Mouse (Mus musculus) hindbrain, embryonic 14.5 days (tissue): ENCODE measurements around the gene Zdhhc21. TPM values are rescaled to one million over a fixed set of nuclear protein-coding genes. Genes with fewer than 3 reads are reported as not detected.

Experiments
- ATAC-seq: fragments of 200-750 bp; cut with Nextera tagmentation; 2 replicates; pipeline ENCODE4 v1.8.0; 2017; ENCODE audit warnings: moderate number of reproducible peaks, mild to moderate bottlenecking, moderate TSS enrichment, moderate library complexity; ENCODE audit not compliant: low FRiP score
- DNase-seq: peaks from one replicate; pipeline ENCODE4 v3.0.0-alpha.2; 2015; ENCODE audit warnings: low spot score
- H3K27ac ChIP-seq: fragments of 300-500 bp; sonication (generic); 2 replicates; pipeline ENCODE4 v1.5.1; 2014; ENCODE audit warnings: mild to moderate bottlenecking, moderate library complexity
- H3K27me3 ChIP-seq: fragments of 300-500 bp; sonication (generic); 2 replicates; pipeline ENCODE4 v1.6.1; 2014; ENCODE audit warnings: mild to moderate bottlenecking, low read length, mixed read lengths; ENCODE audit not compliant: control insufficient read depth, insufficient read depth
- H3K36me3 ChIP-seq: fragments of 300-500 bp; sonication (generic); replicated peaks from 2 replicates; pipeline ENCODE4 v1.6.1; 2014; ENCODE audit not compliant: control insufficient read depth, insufficient read depth
- H3K4me1 ChIP-seq: fragments of 300-500 bp; sonication (generic); replicated peaks from 2 replicates; pipeline ENCODE4 v1.6.1; 2014; ENCODE audit warnings: antibody characterized with exemption, low read length, mixed read lengths; ENCODE audit not compliant: control insufficient read depth, insufficient read depth
- H3K4me2 ChIP-seq: fragments of 300-500 bp; sonication (generic); replicated peaks from 2 replicates; pipeline ENCODE4 v1.6.1; 2014; ENCODE audit warnings: mild to moderate bottlenecking, moderate library complexity
- H3K4me3 ChIP-seq: fragments of 300-500 bp; sonication (generic); replicated peaks from 2 replicates; pipeline ENCODE4 v1.5.1; 2014; ENCODE audit warnings: mild to moderate bottlenecking, low read length
- H3K9ac ChIP-seq: fragments of 300-500 bp; sonication (generic); 2 replicates; pipeline ENCODE4 v1.6.1; 2014
- H3K9me3 ChIP-seq: fragments of 300-500 bp; sonication (generic); 2 replicates; pipeline ENCODE4 v1.6.1; 2016; ENCODE audit warnings: low read length; ENCODE audit not compliant: control insufficient read depth
- WGBS: fragments of 180-500 bp; shearing (Covaris S2); extraction: QIAGEN DNeasy Blood & Tissue Kit; methylation state at CpG from one replicate; pipeline ENCODE4 v1.1.7; 2014; 5-methylcytosine and 5-hydroxymethylcytosine counted together
- polyA plus RNA-seq: library from polyadenylated mRNA; unstranded; fragments of >200 nt; fragmentation: Nextera tagmentation; extraction: Ambion mirVana; gene quantifications from 2 replicates; pipeline ENCODE4 v1.2.1, GENCODE M21; 2014

The Zdhhc21 gene
- polyA plus RNA-seq, 1 experiment from 2014 or later = 16.8 TPM

DNA sequence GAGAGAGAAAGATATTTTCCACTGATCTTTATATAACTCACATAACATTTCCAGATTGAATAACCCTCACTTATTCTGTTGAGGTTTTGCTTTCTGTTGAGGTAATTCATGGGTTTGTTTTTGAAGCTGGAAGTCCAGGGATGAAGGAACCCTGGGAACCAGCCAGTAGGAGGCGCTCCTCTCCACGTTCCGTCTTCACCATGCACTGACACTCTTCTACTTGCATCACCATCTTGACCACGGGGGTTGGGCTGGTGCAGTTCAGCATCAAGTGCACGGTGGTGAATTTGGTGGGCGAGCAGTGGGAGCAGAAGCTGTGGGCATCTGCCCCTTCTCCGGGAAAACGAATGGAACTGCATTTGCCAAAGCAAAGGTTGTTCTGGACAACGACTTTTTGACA lies 22.7 kb upstream of the Zdhhc21 start:
- Histone ChIP-seq H3K9me3 (no peaks in the 10 kb centered on the region), H3K4me2 (no peak overlapping the region), H3K4me1 (no peaks in the 10 kb centered on the region), H3K36me3 (no peaks in the 10 kb centered on the region), H3K9ac (no peak overlapping the region), H3K27ac (no peak overlapping the region), H3K4me3 (no peak overlapping the region), H3K27me3 (no peaks in the 10 kb centered on the region)
- no peak for ATAC-seq
- WGBS = 88% methylated on average over 9 of the region's 9 CpGs
- no peak for DNase-seq

GRCm38 (mm10) chr4:82881366-82881765 lies 21.6 kb upstream of the Zdhhc21 start:
- no peak overlapping the region for H3K27ac ChIP-seq
- no peak overlapping the region for H3K4me2 ChIP-seq
- H3K9me3 ChIP-seq = no peaks in the 10 kb centered on the region
- H3K4me3 ChIP-seq = no peak overlapping the region
- no peak overlapping the region for H3K9ac ChIP-seq
- no peak for ATAC-seq
- no peak for DNase-seq
- 87% methylated on average over 3 of the region's 3 CpGs for WGBS
- no peaks in the 10 kb centered on the region for H3K36me3 ChIP-seq
- no peaks in the 10 kb centered on the region for H3K27me3 ChIP-seq
- H3K4me1 ChIP-seq = no peaks in the 10 kb centered on the region

DNA sequence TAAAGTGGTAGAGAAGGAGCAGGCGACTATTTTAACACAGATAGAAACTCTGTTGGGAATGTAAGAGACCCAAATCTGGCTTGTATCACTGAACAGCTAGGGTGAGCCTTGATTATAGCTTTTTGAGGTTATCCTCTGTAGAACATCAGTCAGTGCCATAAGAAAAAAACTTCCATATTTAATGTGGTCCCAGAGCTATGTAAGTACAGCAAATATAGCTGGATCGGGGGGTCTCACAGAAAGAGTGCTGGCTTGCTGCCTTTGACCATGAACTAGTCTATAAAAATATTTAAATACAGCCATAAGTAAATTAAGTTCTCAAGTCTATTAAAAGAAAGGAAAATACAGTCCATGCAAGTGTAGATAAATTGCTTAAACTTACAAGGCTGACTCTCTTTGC lies 20.5 kb upstream of the Zdhhc21 start:
- Histone ChIP-seq H3K36me3 (no peaks in the 10 kb centered on the region), H3K9me3 (no peaks in the 10 kb centered on the region), H3K4me1 (no peaks in the 10 kb centered on the region), H3K27me3 (no peaks in the 10 kb centered on the region), H3K9ac (no peak overlapping the region), H3K4me2 (no peak overlapping the region), H3K27ac (no peak overlapping the region), H3K4me3 (no peak overlapping the region)
- ATAC-seq (no peak), DNase-seq (no peak)
- WGBS = 87% methylated on average over 2 of the region's 2 CpGs

DNA sequence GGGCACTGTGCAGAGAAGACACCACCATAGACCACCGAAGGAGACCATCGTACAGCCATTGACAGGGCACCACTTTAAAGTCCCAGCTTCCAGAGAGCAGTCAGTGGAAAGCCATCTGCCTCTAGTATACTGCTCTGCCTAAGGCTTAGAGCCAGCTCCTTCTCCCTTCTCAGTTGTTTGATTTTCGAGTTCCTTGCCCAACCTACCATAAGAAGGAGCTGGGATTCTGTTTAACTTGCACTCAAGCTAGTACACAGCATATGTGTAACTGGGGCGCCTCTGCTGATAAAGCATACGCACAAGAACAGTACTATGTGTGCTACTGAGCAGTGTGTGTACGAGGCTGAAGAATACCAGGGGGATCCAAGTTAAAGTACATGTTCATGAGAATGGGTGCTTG lies 19.4 kb upstream of the Zdhhc21 start:
- ATAC-seq (no peak), DNase-seq (no peak)
- H3K4me2 ChIP-seq = no peak overlapping the region
- H3K27me3 ChIP-seq = no peaks in the 10 kb centered on the region
- H3K27ac ChIP-seq = no peak overlapping the region
- H3K4me3 ChIP-seq = no peak overlapping the region
- no peaks in the 10 kb centered on the region for H3K4me1 ChIP-seq
- no peaks in the 10 kb centered on the region for H3K9me3 ChIP-seq
- WGBS = 88% methylated on average over 6 of the region's 6 CpGs
- no peak overlapping the region for H3K9ac ChIP-seq
- no peaks in the 10 kb centered on the region for H3K36me3 ChIP-seq

GRCm38 (mm10) chr4:82876656-82877055 lies 16.9 kb upstream of the Zdhhc21 start:
- Histone ChIP-seq H3K4me1 (no peaks in the 10 kb centered on the region), H3K9ac (no peak overlapping the region), H3K4me3 (no peak overlapping the region), H3K27ac (no peak overlapping the region), H3K36me3 (no peaks in the 10 kb centered on the region), H3K27me3 (no peaks in the 10 kb centered on the region), H3K9me3 (no peaks in the 10 kb centered on the region), H3K4me2 (no peak overlapping the region)
- DNase-seq (no peak), ATAC-seq (no peak)
- 85% methylated on average over 2 of the region's 2 CpGs for WGBS

DNA sequence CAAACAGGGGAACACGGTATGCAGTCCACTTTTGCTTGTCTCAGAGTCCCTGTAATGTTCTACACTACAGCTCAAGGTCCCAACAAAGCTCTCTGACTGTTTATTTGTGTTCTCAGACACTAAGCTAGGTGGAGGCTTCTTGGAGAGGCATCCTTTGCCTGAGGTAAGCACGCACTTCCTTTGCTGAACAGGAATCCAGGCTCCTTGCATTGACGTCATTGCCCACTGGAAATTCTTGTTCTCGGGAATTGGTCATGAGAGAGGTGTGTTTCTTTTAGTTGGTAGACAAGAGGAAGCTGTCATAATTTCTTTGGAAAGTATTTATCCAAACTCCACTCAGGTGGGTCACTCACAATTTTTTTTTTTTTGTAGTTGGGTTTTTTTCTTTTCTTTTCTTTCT lies 15.8 kb upstream of the Zdhhc21 start:
- Histone ChIP-seq H3K27ac (no peak overlapping the region), H3K4me1 (no peaks in the 10 kb centered on the region), H3K4me3 (no peak overlapping the region), H3K4me2 (no peak overlapping the region), H3K9ac (no peak overlapping the region), H3K36me3 (no peaks in the 10 kb centered on the region), H3K9me3 (no peaks in the 10 kb centered on the region), H3K27me3 (no peaks in the 10 kb centered on the region)
- 75% methylated on average over 4 of the region's 4 CpGs for WGBS
- DNase-seq (no peak), ATAC-seq (no peak)

DNA sequence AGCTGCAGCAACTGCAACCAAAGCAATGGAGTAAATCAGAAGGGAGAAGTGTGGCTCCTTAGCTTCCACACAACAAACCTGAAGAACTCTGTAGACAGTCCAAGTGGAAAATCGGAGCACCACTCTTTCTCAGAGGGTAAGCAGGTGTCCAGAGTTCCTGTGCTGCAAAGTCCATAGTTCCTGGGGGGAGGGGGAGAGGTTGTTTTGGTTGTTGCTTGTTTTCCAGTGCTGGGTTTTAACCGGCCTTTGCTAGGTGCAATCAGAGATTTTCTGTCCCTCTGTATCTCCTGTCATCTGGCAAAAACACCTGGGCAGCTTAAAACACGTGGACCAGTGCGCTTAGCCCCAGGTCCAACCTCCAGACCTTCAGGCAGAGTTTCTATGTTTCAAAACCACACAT lies 15.0 kb upstream of the Zdhhc21 start:
- Histone ChIP-seq H3K27me3 (no peaks in the 10 kb centered on the region), H3K4me2 (no peak overlapping the region), H3K27ac (no peak overlapping the region), H3K36me3 (no peaks in the 10 kb centered on the region), H3K9ac (no peak overlapping the region), H3K4me3 (no peak overlapping the region), H3K9me3 (no peaks in the 10 kb centered on the region), H3K4me1 (no peaks in the 10 kb centered on the region)
- ATAC-seq (no peak), DNase-seq (no peak)
- 66% methylated on average over 4 of the region's 4 CpGs for WGBS

DNA sequence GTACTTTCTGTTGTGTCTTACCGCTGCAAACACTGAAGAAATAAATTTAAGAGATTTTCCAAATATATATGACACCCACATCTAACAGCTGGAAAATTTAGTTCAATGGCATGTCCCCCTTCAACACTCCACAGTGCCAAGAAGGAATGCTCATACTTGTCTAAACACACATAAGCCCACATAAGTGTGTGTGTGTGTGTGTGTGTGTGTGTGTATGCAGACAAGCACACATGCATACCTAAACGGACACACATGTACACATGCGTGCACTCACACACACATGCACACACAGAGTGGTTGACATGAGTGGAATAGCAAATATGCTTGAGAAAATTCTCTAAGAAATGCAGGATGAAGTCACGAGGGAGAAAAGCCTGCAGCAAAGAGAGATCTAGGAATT lies 12.8 kb upstream of the Zdhhc21 start:
- no peak overlapping the region for H3K9ac ChIP-seq
- no peaks in the 10 kb centered on the region for H3K9me3 ChIP-seq
- no peaks in the 10 kb centered on the region for H3K27me3 ChIP-seq
- H3K4me1 ChIP-seq = no peaks in the 10 kb centered on the region
- WGBS = 77% methylated on average over 4 of the region's 4 CpGs
- H3K27ac ChIP-seq = no peak overlapping the region
- DNase-seq = no peak
- no peak for ATAC-seq
- no peaks in the 10 kb centered on the region for H3K36me3 ChIP-seq
- H3K4me2 ChIP-seq = no peak overlapping the region
- H3K4me3 ChIP-seq = no peak overlapping the region

GRCm38 (mm10) chr4:82872121-82872520 lies 12.4 kb upstream of the Zdhhc21 start:
- H3K27ac ChIP-seq = no peak overlapping the region
- ATAC-seq (no peak), DNase-seq (no peak)
- WGBS = 21% methylated on average over 6 of the region's 6 CpGs
- no peaks in the 10 kb centered on the region for H3K36me3 ChIP-seq
- no peaks in the 10 kb centered on the region for H3K27me3 ChIP-seq
- H3K9me3 ChIP-seq = no peaks in the 10 kb centered on the region
- H3K4me3 ChIP-seq = no peak overlapping the region
- H3K4me1 ChIP-seq = no peaks in the 10 kb centered on the region
- no peak overlapping the region for H3K9ac ChIP-seq
- no peak overlapping the region for H3K4me2 ChIP-seq

DNA sequence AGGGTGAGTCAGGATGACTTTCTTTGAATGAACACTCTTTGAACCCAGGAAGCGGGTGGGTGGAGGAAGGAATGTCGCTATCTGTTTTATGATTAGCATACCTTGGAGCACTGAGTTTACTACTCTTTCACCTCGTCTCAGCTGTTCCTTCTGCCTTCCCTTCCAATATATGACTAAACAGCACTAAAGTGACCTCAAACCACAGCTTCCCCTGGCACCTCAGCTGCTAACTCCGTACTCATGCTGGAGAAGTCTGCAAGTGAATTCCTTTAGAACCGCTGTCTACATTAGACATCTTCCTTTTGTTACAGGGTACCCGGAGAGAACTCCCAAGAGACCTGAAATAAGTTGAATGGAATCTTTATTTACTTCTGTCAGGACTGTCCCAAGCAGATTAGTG lies 11.2 kb upstream of the Zdhhc21 start:
- H3K4me3 ChIP-seq = no peak overlapping the region
- WGBS = 85% methylated on average over 6 of the region's 6 CpGs
- no peak overlapping the region for H3K27ac ChIP-seq
- no peak for DNase-seq
- no peak for ATAC-seq
- no peak overlapping the region for H3K4me2 ChIP-seq
- H3K36me3 ChIP-seq = no peaks in the 10 kb centered on the region
- H3K9ac ChIP-seq = no peak overlapping the region
- H3K4me1 ChIP-seq = no peaks in the 10 kb centered on the region
- no peaks in the 10 kb centered on the region for H3K27me3 ChIP-seq
- no peaks in the 10 kb centered on the region for H3K9me3 ChIP-seq
